Mouse (Mus musculus): Measurements from ENCODE around the gene Pds5b.
A peak's percentile ranks its signal among the peaks of the same experiment; 100 is the strongest.
"Not testable (repeated sequence)": the region's sequence is repeated elsewhere in the genome, so short reads cannot be mapped to it uniquely, and the experiment has no call there.

Pds5b gene

DNA sequence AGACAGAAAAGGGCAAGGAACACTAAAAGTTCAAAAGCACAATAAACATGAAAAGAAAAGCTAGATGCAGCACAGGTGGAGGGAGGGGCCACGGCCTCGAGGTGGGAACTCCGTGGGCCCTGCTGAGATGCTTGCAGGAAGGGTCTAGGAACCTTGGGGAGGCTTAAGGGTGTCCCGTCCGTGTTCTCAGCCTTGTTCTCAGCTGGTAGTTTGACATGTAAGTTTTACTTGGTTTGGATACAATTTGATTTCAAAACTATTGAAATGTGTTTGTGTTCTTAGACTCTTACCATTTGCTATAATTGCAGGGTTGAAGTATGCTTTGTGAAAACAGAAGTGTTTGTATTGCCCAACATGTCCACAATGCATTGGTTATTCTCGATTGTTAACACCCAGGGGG is 149.2 kb downstream of the Pds5b start:
- no peak for DNase-seq (ENCODE audit: low read depth, low spot score)

GRCm38 (mm10) chr5:150823361-150823760 is 149.8 kb downstream of the Pds5b start:
- no peak for DNase-seq (ENCODE audit: low read depth, low spot score)

DNA sequence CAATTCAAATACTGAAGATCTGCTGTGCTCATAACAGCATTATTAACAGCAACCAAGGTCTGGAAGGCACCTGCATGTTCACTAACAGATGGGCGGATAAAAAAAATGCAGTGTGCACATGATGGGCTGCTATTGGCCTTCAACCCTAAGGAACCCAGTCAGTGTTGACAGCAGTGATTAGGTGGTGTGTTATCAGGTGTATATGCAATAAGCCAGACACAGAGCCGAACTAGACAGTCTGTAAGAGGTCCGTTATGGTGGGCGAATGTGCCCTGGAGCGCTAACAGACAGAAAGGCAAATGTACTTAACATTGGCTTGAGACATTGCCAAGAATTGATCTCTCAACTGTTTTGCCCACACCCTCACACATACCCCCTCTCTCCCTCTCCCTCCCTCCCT is 156.0 kb downstream of the Pds5b start:
- no peak for DNase-seq (ENCODE audit: low read depth, low spot score)

- DNase-seq (ENCODE audit: low read depth, low spot score): no peak
These were observed 157.2 kb downstream of the Pds5b start for GRCm38 (mm10) chr5:150830718-150831117.

GRCm38 (mm10) chr5:150836782-150837181 is 163.2 kb downstream of the Pds5b start:
- no peak for DNase-seq (ENCODE audit: low read depth, low spot score)

DNA sequence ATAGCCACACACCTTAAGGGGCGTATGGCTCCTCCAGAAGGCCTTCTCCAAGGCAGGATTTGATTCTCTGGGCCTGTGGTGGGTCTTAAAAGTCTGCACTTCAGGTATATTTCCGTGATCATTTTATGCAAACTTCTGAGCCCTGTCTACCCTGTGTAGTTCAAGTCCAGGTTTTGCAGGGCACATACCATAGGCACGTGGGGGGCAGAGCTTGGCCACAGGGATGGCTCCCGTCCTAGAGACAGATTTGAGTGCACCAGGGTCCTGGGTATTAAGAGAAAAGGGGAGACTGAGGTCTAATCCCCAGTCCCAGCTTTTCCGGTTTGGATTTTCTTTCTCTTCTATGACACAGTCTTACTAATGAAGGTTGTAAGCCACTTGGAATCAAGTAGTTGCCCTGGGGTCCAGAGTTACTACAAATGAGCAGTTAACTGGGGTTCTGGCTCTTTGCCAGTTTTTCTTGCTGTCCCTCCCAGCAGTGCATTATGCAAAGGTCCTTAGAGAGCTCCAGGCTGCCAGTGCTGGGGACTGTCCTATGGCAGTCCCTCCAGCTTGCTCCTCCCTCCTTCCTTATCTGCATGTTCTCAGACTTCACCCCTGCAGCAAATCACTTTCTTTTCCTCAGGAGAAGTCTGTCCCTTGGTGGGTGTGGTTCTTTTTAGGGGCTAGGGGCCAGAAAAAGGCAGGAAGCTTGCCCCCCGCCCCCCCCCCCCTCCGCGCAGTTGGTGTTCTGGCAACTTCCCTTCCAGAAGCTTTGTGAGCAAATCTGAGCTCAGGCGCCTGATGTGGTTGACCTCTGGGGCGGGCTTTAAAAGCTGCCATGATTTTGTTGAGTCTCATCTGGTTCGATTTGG is 166.4 kb downstream of the Pds5b start:
- peak; percentile 91 for DNase-seq (ENCODE audit: low read depth, low spot score)

- peak; percentile 62 for DNase-seq (ENCODE audit: low read depth, low spot score)
These were observed 167.1 kb downstream of the Pds5b start for GRCm38 (mm10) chr5:150840596-150840995.

DNA sequence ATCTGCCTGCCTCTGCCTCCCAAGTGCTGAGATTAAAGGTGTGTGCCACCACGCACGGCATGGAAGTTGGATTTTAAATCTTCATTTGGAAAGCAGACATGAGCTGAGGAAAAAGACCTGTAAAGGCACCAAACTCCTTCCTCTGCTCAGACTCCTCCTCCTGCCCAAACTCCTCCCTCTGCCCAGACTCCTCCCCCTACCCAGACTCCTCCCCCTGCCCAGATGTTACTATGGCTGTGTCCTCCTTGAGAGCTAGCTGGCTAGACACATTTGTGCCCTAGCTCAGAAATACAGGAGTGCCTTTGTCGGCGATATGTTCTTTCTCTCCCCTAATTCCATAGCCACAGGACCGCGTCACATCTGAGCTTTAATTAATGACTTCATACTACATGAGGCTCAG is 172.4 kb downstream of the Pds5b start:
- peak; percentile 73 for DNase-seq (ENCODE audit: low read depth, low spot score)

DNA sequence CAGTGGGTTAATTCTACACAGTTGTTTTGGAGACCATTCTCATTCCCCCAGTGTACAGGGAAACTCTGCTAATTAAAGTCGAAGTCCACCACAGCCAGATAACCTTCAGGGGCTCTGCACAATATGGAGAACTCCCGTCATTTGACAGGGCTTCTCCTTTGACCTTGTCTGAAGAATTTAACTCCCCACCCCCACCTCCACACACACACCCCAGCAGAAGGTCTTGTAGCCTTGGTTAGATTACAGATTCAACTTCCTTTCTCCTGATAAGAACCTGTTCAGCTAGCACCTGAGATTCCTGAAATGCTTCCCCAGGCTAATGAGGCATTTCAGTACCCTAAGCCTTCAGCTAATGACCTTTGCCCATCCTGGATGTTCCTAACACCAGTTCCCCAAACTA is 177.3 kb downstream of the Pds5b start:
- DNase-seq (ENCODE audit: low read depth, low spot score): peak; percentile 33

DNA sequence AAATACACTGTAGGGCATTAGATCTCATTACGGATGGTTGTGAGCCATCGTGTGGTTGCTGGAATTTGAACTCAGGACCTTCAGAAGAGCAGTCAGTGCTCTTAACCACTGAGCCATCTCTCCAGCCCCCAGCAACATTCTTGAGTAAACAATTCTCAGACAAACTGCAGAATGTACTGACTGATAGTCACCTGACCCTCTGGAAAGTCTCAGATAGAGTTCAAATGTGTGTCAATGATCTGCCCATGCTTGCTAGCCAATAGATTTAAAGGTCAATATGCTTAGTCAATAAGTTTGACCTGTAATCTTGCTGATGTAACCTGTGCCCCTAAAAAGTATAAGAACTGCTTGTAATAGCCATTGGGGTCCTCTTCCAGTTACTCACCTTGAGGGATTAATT is 178.6 kb downstream of the Pds5b start:
- DNase-seq (ENCODE audit: low read depth, low spot score): not testable (repeated sequence)

GRCm38 (mm10) chr5:150854506-150854905 is 181.0 kb downstream of the Pds5b start:
- DNase-seq (ENCODE audit: low read depth, low spot score): no peak

DNA sequence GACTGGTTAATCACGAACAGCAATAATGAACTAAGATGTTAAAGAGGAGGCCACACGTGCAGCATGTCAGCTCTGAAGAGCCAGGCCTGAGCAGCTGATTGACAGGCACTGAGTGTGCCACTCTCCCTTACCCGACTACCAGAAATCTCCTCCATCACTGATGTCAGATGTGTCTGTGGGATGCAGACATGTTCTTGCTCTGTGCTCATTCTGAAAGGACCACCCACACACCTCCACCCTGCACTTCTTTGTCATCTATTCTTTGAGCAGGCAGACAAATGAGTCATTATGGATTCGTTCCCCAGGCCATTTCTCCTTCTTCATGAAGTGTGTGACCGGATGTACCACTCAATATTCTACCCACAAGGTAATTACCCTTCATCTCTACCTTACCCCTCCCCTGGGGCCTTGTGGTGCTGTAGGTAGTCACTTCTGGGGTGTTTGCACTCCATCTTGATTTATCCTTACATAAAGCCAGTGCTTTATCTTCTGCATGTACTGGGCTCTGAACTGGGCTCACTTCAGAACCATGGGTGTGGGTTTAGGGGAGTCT is 186.2 kb downstream of the Pds5b start:
- DNase-seq (ENCODE audit: low read depth, low spot score): no peak
